Mouse (Mus musculus) right cerebral cortex, postnatal 36 days (tissue): ENCODE measurements around the gene Bcas2.
A peak's percentile ranks its signal among the peaks of the same experiment; 100 is the strongest.
"Not testable (repeated sequence)": the region's sequence is repeated elsewhere in the genome, so short reads cannot be mapped to it uniquely, and the experiment has no call there.

Source experiments
- DNase-seq, 2 experiments: peaks; one replicate each; pipeline ENCODE4 v3.0.0; 2022; ENCODE audit warnings: low spot score in 2 of 2, mixed read lengths in 1 of 2

Bcas2 gene

DNA sequence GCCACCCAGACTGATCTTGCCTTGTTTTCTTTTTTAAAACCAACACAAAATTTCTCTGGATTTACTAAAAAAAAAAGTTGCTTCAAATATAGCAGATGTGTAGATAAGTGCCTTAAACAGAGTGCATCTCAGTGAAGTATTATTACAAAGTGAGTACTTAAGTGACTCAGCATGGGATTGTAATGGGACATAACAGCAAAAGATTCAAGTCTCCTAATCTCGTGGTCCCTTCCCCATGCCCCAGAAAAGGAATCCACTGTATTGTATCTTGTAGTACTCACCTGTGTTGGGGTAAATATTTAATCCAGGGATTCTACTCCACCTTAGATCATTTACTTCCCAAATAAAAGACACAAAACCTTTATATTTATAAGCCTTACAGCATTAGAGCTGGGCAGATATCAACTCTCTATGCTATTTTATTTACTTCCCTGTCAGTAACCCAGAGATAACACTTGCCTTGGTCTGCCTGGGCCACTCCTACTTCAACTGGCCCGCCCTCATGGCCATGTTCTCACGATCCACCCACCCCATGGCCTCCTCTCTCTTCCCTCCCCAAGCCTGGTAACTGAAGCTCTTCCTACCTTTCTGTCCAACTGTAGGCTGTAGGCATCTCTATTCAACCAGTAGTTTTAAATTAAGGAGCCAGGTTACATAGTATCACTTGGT lies 12.1 kb upstream of the Bcas2 start:
- DNase-seq = no peak

GRCm38 (mm10) chr3:103169771-103170170 lies 1.7 kb upstream of the Bcas2 start:
- peak; percentile 50 to 64 for DNase-seq

GRCm38 (mm10) chr3:103172615-103173014 lies 1.2 kb downstream of the Bcas2 start:
- no peak for DNase-seq

GRCm38 (mm10) chr3:103176740-103177139 lies 5.3 kb downstream of the Bcas2 start:
- DNase-seq = no peak

DNA sequence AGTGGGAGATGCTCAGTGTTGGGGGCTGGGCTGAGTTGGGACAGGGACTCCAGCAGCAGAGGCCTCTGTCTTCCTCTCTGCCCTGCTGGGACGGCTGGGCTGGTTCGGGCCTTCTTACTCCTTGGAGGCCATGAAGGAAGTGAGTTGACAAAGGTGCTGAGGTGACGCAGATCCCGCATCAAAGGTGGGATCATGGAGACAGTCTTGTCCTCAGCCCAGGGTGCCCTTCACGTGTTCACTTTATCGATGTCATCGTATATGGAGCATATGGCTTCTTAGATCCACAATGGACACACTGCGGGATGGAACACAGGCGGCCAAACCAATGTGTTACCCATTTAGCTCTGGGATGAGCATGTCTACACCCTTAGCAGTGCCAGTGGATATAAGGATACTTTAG lies 8.1 kb downstream of the Bcas2 start:
- no peak for DNase-seq

DNA sequence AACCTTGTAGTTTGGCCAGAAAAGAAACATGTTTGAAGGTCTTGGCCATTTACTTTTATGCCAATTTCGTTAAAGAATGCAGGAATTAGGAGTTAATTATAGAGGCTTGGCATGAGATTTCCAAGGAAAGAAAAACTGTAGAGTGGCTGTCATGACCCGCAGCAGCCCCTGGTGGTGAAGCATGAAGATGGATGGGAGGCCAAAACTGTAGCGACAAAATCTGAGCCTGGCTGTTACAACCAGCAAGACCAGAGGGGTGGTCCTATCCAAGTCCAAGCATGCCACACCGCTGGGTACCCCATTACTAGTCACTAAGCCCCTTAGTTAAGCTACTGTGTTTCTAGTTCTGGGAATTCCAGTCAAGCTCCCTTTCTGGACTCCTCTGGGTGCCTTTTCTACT lies 9.7 kb downstream of the Bcas2 start:
- no peak for DNase-seq

DNA sequence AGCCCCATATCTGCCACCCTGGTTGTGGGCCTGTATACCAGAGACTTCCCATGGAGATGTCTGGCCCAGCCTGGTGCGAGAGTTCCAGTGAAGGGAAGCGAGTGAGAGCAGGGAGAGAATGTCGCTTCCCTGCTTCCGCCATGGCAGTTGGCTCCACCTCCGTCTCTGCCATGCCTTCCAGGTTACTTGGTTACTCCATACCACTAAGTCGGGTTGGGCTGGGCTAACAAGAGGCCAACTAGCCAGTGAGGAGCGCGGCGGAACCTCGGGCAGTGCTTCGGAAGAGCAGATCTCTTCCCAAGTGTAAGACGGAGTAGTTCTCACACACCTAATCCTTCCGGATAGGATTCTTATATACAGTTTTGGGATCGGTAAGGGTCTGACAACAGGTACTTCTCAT lies 11.4 kb downstream of the Bcas2 start:
- DNase-seq = no peak

DNA sequence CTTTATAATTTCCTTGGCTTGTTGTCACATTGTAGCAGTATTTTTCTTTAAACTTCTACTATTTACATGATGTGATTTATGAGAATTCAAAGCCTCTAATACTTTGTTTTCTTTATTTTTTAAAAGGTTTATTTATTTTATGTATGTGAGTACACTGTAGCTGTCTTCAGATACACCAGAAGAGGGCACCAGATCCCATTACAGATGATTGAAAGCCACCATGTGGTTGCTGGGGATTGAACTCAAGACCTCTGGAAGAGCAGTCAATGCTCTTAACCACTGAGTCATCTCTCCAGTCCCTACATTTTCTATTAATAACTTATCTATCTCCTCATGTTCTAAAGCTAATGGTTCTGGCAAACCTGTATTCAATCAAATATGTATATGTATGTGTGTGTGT lies 13.0 kb downstream of the Bcas2 start:
- not testable (repeated sequence) for DNase-seq

DNA sequence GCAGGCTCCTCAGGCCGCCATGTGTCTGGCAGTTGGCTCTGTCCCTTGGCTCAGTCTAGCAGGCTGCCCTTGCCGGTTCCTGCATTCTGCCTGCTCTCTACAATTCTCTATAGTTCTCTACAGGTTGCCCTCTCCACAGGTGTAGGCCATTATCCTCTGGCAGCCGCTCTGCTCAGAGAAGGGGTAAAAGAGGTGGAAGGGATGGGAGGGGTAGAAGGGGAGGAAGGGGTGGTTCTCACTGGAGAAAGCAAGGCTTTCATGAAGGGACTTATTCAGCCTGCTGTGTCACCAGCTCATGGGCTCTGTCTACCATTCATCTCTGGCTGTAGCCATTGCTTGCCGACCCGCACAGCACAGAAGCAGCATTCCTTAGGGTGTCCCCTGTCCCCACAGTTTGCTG lies 17.0 kb downstream of the Bcas2 start:
- no peak for DNase-seq

DNA sequence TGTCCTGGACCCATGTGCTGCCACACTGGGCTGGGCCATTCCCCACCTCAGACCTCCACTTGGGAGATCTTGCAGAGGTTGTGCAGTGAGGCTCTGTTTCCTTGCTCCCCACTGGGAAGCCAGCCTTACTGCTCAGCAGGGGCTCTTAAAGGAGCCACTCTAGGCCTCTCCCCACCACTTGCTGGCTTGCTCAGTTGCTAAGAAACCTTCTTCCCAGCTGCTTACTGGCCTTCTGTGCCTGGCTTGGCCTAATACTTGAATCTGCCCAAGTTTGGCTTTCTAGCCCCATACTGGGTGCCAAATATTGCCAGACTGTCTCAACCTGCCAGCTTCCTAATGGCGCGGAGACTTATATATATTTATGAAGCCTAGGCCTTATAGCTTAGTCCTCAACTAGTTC lies 17.4 kb downstream of the Bcas2 start:
- DNase-seq = no peak

DNA sequence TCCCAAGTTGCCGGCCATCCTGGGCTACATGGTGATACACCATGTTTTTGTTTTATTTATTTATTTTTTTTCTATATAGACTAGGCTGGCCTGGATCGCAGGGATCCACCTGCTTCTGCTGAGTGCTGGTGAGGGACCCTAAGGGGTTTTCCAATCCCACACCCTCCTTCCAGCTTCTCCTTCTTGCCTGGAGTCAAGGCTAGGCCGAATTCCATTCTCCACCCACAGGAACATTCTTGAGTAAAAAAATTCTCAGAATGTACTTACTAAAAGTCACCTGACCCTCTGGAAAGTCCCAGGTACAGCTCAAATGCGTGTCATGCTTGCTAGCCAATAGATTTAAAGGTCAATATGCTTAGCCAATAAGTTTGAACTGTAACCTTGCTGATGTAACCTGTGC lies 20.7 kb downstream of the Bcas2 start:
- no peak for DNase-seq

DNA sequence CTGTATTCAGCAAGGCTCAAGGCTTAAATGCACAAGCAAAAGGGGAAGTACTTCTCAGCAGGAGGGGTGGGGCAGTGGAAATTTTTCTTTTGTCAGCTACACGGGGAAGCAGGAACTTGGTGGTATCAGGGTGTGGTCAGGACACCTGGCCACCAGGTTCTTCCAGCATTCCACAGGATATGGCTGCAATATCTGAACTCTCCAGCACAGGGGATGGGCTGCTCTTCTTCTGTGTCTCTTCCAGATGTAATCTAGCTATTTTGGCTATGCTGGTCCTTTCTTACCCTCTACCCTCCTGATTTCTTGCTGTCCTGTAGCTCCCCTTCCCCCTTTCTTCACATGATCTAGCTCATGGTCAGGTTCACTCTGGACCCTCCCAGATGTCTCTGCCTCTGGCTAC lies 21.7 kb downstream of the Bcas2 start:
- no peak for DNase-seq

- no peak for DNase-seq
Observed at GRCm38 (mm10) chr3:103196320-103196823, 24.9 kb downstream of the Bcas2 start.

GRCm38 (mm10) chr3:103199386-103199785 lies 27.9 kb downstream of the Bcas2 start:
- DNase-seq = no peak

DNA sequence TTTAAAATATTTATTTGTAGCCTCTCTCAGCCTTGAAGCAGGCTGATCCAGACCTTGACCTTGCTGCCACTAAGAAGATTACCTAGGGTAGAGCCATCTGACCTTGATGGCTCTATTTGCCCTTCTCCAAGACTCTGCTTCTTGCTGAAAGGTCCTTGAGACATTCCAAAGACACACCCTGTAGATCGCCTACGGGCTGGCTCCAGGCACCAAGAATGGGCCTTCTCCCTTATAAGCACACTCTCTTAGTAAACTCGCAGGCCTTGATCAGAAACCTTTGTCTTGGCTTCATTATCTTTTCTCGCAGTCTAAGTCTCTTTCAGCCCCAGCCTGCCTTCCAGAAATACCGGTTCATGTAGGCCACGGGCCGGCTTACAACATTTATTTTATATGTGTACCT lies 29.6 kb downstream of the Bcas2 start:
- DNase-seq = not testable (repeated sequence)

DNA sequence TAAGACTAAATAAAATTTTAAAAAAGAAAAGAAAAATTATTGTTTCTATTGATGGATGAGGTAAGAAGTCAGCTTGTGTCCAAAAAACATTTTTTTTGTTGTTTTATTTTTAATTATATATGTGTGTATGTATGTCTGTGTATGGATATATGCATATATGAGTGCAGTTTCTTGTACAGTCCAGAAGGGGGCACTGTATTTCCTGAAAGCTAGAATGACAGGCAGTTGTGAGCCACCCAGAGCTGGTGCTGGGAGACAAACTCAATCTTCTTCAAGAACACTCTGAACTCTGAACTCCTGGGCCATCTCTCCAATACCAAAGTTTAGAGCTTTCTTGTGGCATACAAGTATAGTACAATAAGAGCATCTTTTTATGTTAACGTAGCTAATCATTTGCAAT lies 32.1 kb downstream of the Bcas2 start:
- no peak for DNase-seq

- no peak for DNase-seq
Observed at GRCm38 (mm10) chr3:103204445-103204844, 33.0 kb downstream of the Bcas2 start.

DNA sequence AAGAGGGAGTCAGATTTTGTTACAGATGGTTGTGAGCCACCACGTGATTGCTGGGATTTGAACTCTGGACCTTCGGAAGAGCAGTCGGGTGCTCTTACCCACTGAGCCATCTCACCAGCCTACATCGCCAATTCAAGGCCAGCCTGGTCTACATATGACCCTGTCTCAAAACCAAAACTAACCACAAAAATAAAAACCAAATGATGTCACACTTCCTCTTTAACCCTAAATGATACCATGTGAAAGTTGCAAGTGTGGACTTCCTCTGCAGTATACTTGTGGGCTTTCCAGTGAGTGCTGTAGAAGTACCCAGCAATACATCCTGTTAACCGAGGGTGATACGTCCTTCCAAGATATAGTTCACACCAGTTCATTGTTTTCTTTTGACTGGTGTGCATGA lies 34.9 kb downstream of the Bcas2 start:
- no peak for DNase-seq

- DNase-seq = no peak
Observed at GRCm38 (mm10) chr3:103207749-103208148, 36.3 kb downstream of the Bcas2 start.

DNA sequence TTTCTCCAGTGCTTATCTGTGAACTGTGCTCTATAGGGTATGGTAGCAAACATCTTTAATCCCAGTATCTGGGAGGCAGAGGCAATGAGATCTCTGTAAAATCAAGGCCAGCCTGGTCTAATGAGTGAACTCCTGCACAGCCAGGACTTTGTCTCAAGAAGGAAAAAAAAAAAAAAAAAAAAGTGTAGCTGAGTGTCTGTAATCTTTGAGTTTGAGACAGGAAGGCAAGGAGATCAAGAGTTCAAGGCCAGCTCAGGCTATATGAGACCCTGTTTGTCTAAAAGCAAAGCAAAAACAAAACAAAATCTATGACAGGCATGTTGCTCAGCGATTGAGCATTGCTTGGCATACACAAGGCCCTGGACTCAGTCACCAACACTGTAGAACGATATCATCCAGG lies 36.8 kb downstream of the Bcas2 start:
- no peak for DNase-seq

- DNase-seq = no peak
Observed at GRCm38 (mm10) chr3:103211101-103211500, 39.6 kb downstream of the Bcas2 start.

GRCm38 (mm10) chr3:103212142-103212541 lies 40.7 kb downstream of the Bcas2 start:
- DNase-seq = no peak

- DNase-seq = no peak
Observed at GRCm38 (mm10) chr3:103213537-103213936, 42.1 kb downstream of the Bcas2 start.
